Mouse (Mus musculus): Measurements from ENCODE around the gene Ccr9.

DNA sequence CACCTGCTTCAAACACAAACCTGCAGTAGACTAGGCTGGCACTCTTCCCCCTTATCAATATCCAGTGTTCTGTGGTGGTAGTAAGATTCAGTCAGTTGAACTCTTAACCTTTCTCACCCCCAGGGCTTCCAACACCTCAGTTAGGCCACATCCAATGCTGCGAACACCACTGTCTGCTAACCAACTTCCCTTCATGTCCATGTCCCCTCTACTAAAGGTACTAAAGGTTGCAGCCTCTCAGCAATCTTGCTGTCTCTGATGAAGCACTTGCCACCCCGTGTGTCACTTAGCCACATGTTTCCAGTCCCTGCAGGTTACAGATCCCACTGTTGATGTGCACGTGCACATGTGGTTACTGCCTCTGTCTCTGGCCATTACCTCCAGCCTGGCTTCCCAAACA lies 85.5 kb downstream of the Ccr9 start:
- no peak for TF ChIP-seq POLR2A (IDR thresholded peaks at IDR 0.05; ENCODE audit: low read depth, low read length)
- no peak for TF ChIP-seq CTCF (IDR thresholded peaks at IDR 0.05; ENCODE audit: extremely low read depth, insufficient read depth, insufficient read length, insufficient replicate concordance)

Data from spleen, adult 2 months (tissue).